Mouse (Mus musculus) MEL (cell line): Measurements from ENCODE around the gene Enthd1. TPM values are rescaled to one million over a fixed set of nuclear protein-coding genes. Genes with fewer than 3 reads are reported as not detected.

ENCODE experiments used
- DNase-seq: peaks from one replicate; pipeline ENCODE4 v3.0.0; 2011; ENCODE audit warnings: low read depth, low spot score
- H3K27ac ChIP-seq: 2 replicates; pipeline ENCODE4 v1.5.1; 2012; ENCODE audit warnings: low read depth, mild to moderate bottlenecking, control low read depth, low read length, moderate library complexity; ENCODE audit not compliant: control insufficient read depth
- H3K27me3 ChIP-seq, 2 experiments: fragments of 150-350 bp in 1 of 2; sonication (generic) in 1 of 2; 2 replicates each; pipeline ENCODE4 v1.6.1; 2012; ENCODE audit warnings: low read length in 2 of 2, mild to moderate bottlenecking in 2 of 2, improper control_type of control experiment in 1 of 2, moderate library complexity in 1 of 2; ENCODE audit not compliant: insufficient read depth in 2 of 2, control insufficient read depth in 1 of 2
- H3K36me3 ChIP-seq, 2 experiments: 2 replicates each; pipeline ENCODE4 v1.6.1; 2012 to 2014; ENCODE audit warnings: low read length in 2 of 2, improper control_type of control experiment in 1 of 2, inconsistent platforms in 1 of 2, mild to moderate bottlenecking in 1 of 2; ENCODE audit not compliant: insufficient read depth in 2 of 2, control insufficient read depth in 1 of 2
- H3K4me1 ChIP-seq, 2 experiments: fragments of 150-350 bp in 1 of 2; sonication (generic) in 1 of 2; 2 replicates each; pipeline ENCODE4 v1.6.1; 2012; ENCODE audit warnings: low read length in 2 of 2, improper control_type of control experiment in 1 of 2, mild to moderate bottlenecking in 1 of 2; ENCODE audit not compliant: insufficient read depth in 2 of 2, control insufficient read depth in 1 of 2
- H3K4me3 ChIP-seq, 2 experiments: fragments of 150-350 bp in 1 of 2; sonication (generic) in 1 of 2; 2 replicates each; pipeline ENCODE4 v1.5.1; 2012; ENCODE audit warnings: low read depth in 2 of 2, low read length in 2 of 2, mild to moderate bottlenecking in 2 of 2, moderate library complexity in 2 of 2, control low read depth in 1 of 2, improper control_type of control experiment in 1 of 2; ENCODE audit not compliant: control insufficient read depth in 1 of 2, insufficient read depth in 1 of 2
- H3K79me2 ChIP-seq: 2 replicates; pipeline ENCODE4 v1.6.1; 2012; ENCODE audit warnings: mild to moderate bottlenecking, low read length, moderate library complexity; ENCODE audit not compliant: control insufficient read depth, poor library complexity, insufficient read depth
- H3K9ac ChIP-seq: 2 replicates; pipeline ENCODE4 v1.6.1; 2012; ENCODE audit warnings: low read depth, mild to moderate bottlenecking, control low read depth, low read length, moderate library complexity; ENCODE audit not compliant: control insufficient read depth, poor library complexity, severe bottlenecking
- H3K9me3 ChIP-seq: fragments of 150-350 bp; sonication (generic); replicated peaks from 2 replicates; pipeline ENCODE4 v1.6.1; 2012; ENCODE audit warnings: mild to moderate bottlenecking, low read length, improper control_type of control experiment, moderate library complexity; ENCODE audit not compliant: insufficient read depth
- CHD1 ChIP-seq: IDR thresholded peaks from 2 replicates; pipeline ENCODE4 v1.6.1; 2012; ENCODE audit warnings: low read depth, mild to moderate bottlenecking, inconsistent platforms, low read length, improper control_type of control experiment
- CTCF ChIP-seq, 3 experiments: IDR thresholded peaks in 2 of 3; conservative IDR thresholded peaks in 1 of 3; 2 replicates each; pipeline ENCODE4 v1.5.1; 2011 to 2012; ENCODE audit warnings: low read length in 3 of 3, low read depth in 2 of 3, mild to moderate bottlenecking in 2 of 3, improper control_type of control experiment in 1 of 3, inconsistent platforms in 1 of 3, mixed read lengths in 1 of 3, moderate library complexity in 1 of 3; ENCODE audit not compliant: control insufficient read depth in 1 of 3, insufficient read depth in 1 of 3, poor library complexity in 1 of 3, severe bottlenecking in 1 of 3
- GABPA ChIP-seq: IDR thresholded peaks from 2 replicates; pipeline ENCODE4 v1.6.1; 2012; ENCODE audit warnings: low read depth, mild to moderate bottlenecking, inconsistent platforms, low read length, improper control_type of control experiment, moderate library complexity
- KAT2A ChIP-seq: conservative IDR thresholded peaks from 2 replicates; pipeline ENCODE4 v1.6.1; 2012; ENCODE audit warnings: low read depth, low read length, improper control_type of control experiment, inconsistent platforms
- MAFK ChIP-seq: IDR thresholded peaks from 2 replicates; pipeline ENCODE4 v1.6.1; 2011; ENCODE audit warnings: low read depth, mild to moderate bottlenecking, low read length, improper control_type of control experiment, borderline replicate concordance
- MAX ChIP-seq: IDR thresholded peaks from 2 replicates; pipeline ENCODE4 v1.6.1; 2011; ENCODE audit warnings: low read length, improper control_type of control experiment
- MEF2A ChIP-seq: IDR thresholded peaks from 2 replicates; pipeline ENCODE4 v1.6.1; 2014; ENCODE audit warnings: low read depth, mild to moderate bottlenecking, inconsistent platforms, low read length, improper control_type of control experiment; ENCODE audit not compliant: poor library complexity, insufficient replicate concordance, severe bottlenecking; ENCODE audit errors: extremely low read depth
- RAD21 ChIP-seq: IDR thresholded peaks from 2 replicates; pipeline ENCODE4 v1.6.1; 2011; ENCODE audit warnings: mild to moderate bottlenecking, low read depth, low read length, improper control_type of control experiment
- SMC3 ChIP-seq: IDR thresholded peaks from 2 replicates; pipeline ENCODE4 v1.6.1; 2011; ENCODE audit warnings: low read depth, low read length, improper control_type of control experiment
- TAL1 ChIP-seq: IDR thresholded peaks from 2 replicates; pipeline ENCODE4 v1.6.1; 2012; ENCODE audit warnings: mild to moderate bottlenecking, inconsistent platforms, low read length, moderate library complexity, mixed read lengths
- USF1 ChIP-seq: IDR thresholded peaks from 2 replicates; pipeline ENCODE4 v1.6.1; 2014; ENCODE audit warnings: low read depth, mild to moderate bottlenecking, inconsistent platforms, low read length, improper control_type of control experiment, moderate library complexity
- ZKSCAN1 ChIP-seq: IDR thresholded peaks from 2 replicates; pipeline ENCODE4 v1.6.1; 2012; ENCODE audit warnings: low read depth, mild to moderate bottlenecking, inconsistent platforms, low read length, improper control_type of control experiment, moderate library complexity
- polyA plus RNA-seq, 2 experiments: library from polyadenylated mRNA; stranded (reverse) in 1 of 2; unstranded in 1 of 2; fragments of >175 nt in 1 of 2; fragments of >200 nt in 1 of 2; gene quantifications; 2 replicates each; pipeline versions ENCODE4 v1.2.1 to v1.2.4; 2012; ENCODE audit warnings: low replicate concordance in 2 of 2, low read depth in 1 of 2; ENCODE audit not compliant: insufficient read length in 2 of 2, insufficient read depth in 1 of 2, missing spikeins in 1 of 2
- total RNA-seq: library from RNA; depleted of rRNA; stranded (reverse); fragments of 300-350 nt; gene quantifications from 2 replicates; pipeline ENCODE4 v1.2.3, GENCODE M21; 2012; rRNA removed

The Enthd1 gene
- total and polyA plus RNA-seq, 3 experiments = not detected

DNA sequence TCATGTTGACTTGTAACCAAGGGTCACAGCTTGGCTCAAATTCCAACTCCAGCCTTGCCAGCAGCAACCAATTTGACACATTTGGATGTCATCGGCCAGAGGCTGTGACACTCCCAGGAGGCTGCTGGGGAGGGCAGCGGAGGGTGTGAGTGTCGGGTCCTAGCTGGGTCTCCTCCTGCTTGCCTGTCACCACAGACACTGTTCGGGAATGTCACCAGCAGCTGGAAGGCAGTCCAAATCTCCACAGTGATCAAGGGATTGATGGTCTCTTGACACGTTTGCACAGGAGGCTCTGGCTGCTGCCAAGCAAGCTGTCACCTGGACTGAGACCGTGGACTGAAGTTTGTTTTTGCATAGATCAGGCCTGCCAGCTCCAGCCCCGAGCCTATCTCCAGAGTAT lies 154.3 kb downstream of the Enthd1 start:
- Histone ChIP-seq H3K9ac (no peak overlapping the region), H3K4me3 (no peak overlapping the region), H3K27me3 (0 out of 4 replicates have a peak, but pooled peaks cover 0 to under 1% of the 10 kb centered on the region in 2 experiments)
- DNase-seq = no peak
- TF ChIP-seq MEF2A = no peak
- TF ChIP-seq GABPA = no peak
- no peak for TF ChIP-seq KAT2A
- no peak for TF ChIP-seq ZKSCAN1
- TF ChIP-seq CTCF (IDR thresholded peaks at IDR 0.05 in 2 of 3, conservative IDR thresholded peaks at IDR 0.05 in 1 of 3; ENCODE audit: control insufficient read depth in 1 of 3, insufficient read depth in 1 of 3, low read depth in 2 of 3, low read length in 3 of 3, poor library complexity in 1 of 3, severe bottlenecking in 1 of 3) = no peak
- TF ChIP-seq RAD21 = no peak
- no peak for TF ChIP-seq SMC3
- no peak for TF ChIP-seq MAX
- TF ChIP-seq CHD1 = no peak
- TF ChIP-seq, all 39 proteins: peak for 0
- Histone ChIP-seq H3K27ac (no peak overlapping the region), H3K36me3 (no peaks in the 10 kb centered on the region), H3K79me2 (no peaks in the 10 kb centered on the region), H3K9me3 (no peaks in the 10 kb centered on the region), H3K4me1 (no peaks in the 10 kb centered on the region)

DNA sequence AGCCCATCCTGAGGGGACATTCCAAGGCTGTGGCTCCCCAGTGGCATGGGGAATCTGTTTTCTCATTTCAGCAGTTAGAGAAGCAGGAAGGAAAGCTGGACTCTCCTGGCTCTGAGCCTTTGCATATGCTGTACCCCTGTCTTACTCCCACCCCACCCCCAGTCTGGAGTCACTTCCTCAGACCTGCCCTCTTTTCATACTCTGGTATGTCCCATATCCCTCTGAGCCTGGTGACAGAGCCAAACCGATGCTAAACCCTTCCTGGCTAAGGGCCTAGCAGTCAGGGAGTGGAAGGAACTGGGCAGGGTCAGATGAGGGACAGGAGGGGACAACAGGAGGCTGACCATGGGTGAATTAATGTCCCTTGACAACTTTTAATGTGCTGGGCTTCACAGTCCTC lies 157.1 kb downstream of the Enthd1 start:
- no peak for DNase-seq
- no peak overlapping the region for H3K27ac ChIP-seq
- H3K36me3 ChIP-seq = no peaks in the 10 kb centered on the region
- no peaks in the 10 kb centered on the region for H3K79me2 ChIP-seq
- H3K9me3 ChIP-seq = no peaks in the 10 kb centered on the region
- H3K9ac ChIP-seq = no peak overlapping the region
- TF ChIP-seq TAL1 (no peak), USF1 (no peak), MAFK (no peak)
- H3K27me3 ChIP-seq = no peaks in the 10 kb centered on the region
- H3K4me3 ChIP-seq = no peak overlapping the region
- H3K4me1 ChIP-seq = no peaks in the 10 kb centered on the region

Other genes starting within 250 kb of the Enthd1 start
- gene Grap2, start 7.4 kb upstream of the Enthd1 start, total RNA-seq = 0.20 and 0.62 TPM in 2 replicates
- gene Grap2, start 7.4 kb upstream of the Enthd1 start, polyA plus RNA-seq = 1 to 10 TPM in 1 of 2 experiments, not detected in 1; 5.1 TPM
- gene Fam83f, start 106.7 kb upstream of the Enthd1 start, total RNA-seq = not detected in 2 replicates
- gene Fam83f, start 106.7 kb upstream of the Enthd1 start, polyA plus RNA-seq = not detected
- 8.0 and 8.2 TPM in 2 replicates for gene Tnrc6b, start 146.2 kb upstream of the Enthd1 start, total RNA-seq
- gene Tnrc6b, start 146.2 kb upstream of the Enthd1 start, polyA plus RNA-seq = 10 to 100 TPM in 1 of 2 experiments, 1 to 10 TPM in 1; 7.8 to 13.9 TPM